Mouse (Mus musculus) lung, embryonic 15.5 days (tissue): ENCODE measurements at regions not wholly inside any gene's neighbourhood (a gene's known extent, or its start where the extent isn't known, plus 50 kb on each side); places are given as distances from the start of the nearest gene placed in this dataset.

ENCODE experiments used
- ATAC-seq: fragments of 200-750 bp; cut with Nextera tagmentation; 2 replicates; pipeline ENCODE4 v1.8.0; 2017; ENCODE audit warnings: moderate number of reproducible peaks, borderline replicate concordance; ENCODE audit not compliant: low FRiP score, low TSS enrichment; ENCODE audit errors: extremely low read depth
- H3K27ac ChIP-seq: fragments of 300-500 bp; sonication (generic); 2 replicates; pipeline ENCODE4 v1.5.1; 2015; ENCODE audit warnings: moderate library complexity, mild to moderate bottlenecking, inconsistent platforms
- H3K27me3 ChIP-seq: fragments of 300-500 bp; sonication (generic); 2 replicates; pipeline ENCODE4 v1.6.1; 2015; ENCODE audit warnings: inconsistent platforms
- H3K36me3 ChIP-seq: fragments of 300-500 bp; sonication (generic); 2 replicates; pipeline ENCODE4 v1.6.1; 2015; ENCODE audit warnings: inconsistent platforms
- H3K4me1 ChIP-seq: fragments of 300-500 bp; sonication (generic); 2 replicates; pipeline ENCODE4 v1.6.1; 2015; ENCODE audit warnings: inconsistent platforms
- H3K4me2 ChIP-seq: fragments of 300-500 bp; sonication (generic); 2 replicates; pipeline ENCODE4 v1.6.1; 2015; ENCODE audit warnings: inconsistent platforms, mild to moderate bottlenecking, moderate library complexity
- H3K4me3 ChIP-seq: fragments of 300-500 bp; sonication (generic); 2 replicates; pipeline ENCODE4 v1.5.1; 2015; ENCODE audit warnings: mild to moderate bottlenecking, inconsistent platforms
- H3K9ac ChIP-seq: fragments of 300-500 bp; sonication (generic); 2 replicates; pipeline ENCODE4 v1.6.1; 2015; ENCODE audit warnings: inconsistent platforms
- H3K9me3 ChIP-seq: fragments of 300-500 bp; sonication (generic); 2 replicates; pipeline ENCODE4 v1.6.1; 2016; ENCODE audit warnings: inconsistent platforms
- WGBS: fragments of 180-500 bp; shearing (Covaris S2); methylation state at CpG from one replicate; pipeline ENCODE4 v1.1.7; 2015; 5-methylcytosine and 5-hydroxymethylcytosine counted together

DNA sequence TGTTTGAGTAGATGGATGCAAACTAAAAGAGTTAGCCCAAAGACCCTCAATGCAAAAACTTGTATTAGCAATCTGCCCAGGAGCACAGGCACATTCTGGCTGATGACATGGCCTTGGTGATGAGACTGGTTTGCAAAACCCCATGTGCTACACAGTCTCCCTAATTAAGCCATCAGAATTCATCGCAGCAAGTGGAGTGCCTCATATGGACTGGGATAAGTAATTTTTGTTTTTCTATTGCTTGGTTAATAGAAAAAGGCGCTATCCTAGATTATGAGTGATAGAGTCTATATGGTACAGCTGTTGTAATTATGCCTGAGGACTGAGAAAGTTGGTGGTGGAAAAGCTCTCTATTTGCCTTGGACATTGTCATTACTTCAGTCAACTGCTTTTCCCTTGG is 155.2 kb upstream of the Robo1 start:
- Histone ChIP-seq H3K9ac (no peak overlapping the region), H3K27ac (no peak overlapping the region), H3K4me1 (no peaks in the 10 kb centered on the region), H3K9me3 (no peaks in the 10 kb centered on the region), H3K4me2 (no peak overlapping the region), H3K27me3 (no peaks in the 10 kb centered on the region), H3K4me3 (no peak overlapping the region), H3K36me3 (no peaks in the 10 kb centered on the region)
- no peak for ATAC-seq
- WGBS, result 90% methylated on average over 2 of the region's 2 CpGs

DNA sequence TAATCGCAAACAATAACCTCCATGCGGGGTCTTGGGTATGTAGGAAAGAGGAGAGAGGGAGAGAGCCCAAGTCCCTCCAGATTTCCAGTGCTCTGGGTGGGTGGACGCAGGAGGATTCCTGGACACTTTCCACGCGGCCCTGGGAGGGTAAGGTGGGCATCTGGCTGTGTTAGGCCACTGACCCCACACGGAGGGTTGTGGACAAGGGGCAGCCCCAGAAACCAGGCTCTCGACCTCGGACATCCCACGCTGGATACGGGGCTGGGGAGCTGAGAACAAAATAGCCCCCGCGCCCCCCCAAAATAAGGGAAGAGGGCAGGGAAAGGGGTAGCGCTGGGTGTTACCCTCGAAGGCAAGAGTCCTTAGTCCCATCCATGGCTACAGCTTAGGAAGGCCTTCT is 150.2 kb upstream of the Robo1 start:
- no peaks in the 10 kb centered on the region for H3K36me3 ChIP-seq
- H3K4me3 ChIP-seq, result no peak overlapping the region
- no peak overlapping the region for H3K4me2 ChIP-seq
- H3K27ac ChIP-seq, result no peak overlapping the region
- no peak overlapping the region for H3K9ac ChIP-seq
- WGBS, result 85% methylated on average over 14 of the region's 14 CpGs
- no peaks in the 10 kb centered on the region for H3K4me1 ChIP-seq
- H3K9me3 ChIP-seq, result no peaks in the 10 kb centered on the region
- H3K27me3 ChIP-seq, result no peaks in the 10 kb centered on the region
- no peak for ATAC-seq

DNA sequence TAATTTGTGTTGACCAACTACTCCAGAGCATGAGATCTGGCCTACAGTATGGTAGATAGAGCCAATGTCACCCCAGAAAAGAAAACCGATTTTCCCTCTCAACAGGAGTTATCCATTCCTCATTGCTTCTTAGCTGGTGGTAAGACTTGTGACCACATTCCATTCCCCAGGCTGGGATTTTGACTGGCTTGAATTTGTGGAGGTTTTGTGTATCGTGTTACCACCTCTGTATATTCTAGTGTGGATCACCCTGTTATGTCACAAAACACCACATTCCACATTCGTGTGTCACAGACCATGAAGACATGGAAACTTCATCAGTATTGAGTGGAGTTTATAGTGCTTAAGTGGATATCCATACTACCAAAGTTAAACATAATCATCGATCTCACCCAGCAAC is 148.7 kb upstream of the Robo1 start:
- H3K4me1 ChIP-seq, result no peaks in the 10 kb centered on the region
- no peak overlapping the region for H3K4me2 ChIP-seq
- H3K4me3 ChIP-seq, result no peak overlapping the region
- no peak overlapping the region for H3K9ac ChIP-seq
- WGBS, result 85% methylated on average over 4 of the region's 4 CpGs
- no peaks in the 10 kb centered on the region for H3K9me3 ChIP-seq
- no peaks in the 10 kb centered on the region for H3K36me3 ChIP-seq
- H3K27me3 ChIP-seq, result no peaks in the 10 kb centered on the region
- no peak for ATAC-seq
- H3K27ac ChIP-seq, result no peak overlapping the region

GRCm38 (mm10) chr16:72175727-72176126 is 132.4 kb upstream of the Robo1 start:
- H3K27ac ChIP-seq, result no peak overlapping the region
- H3K9ac ChIP-seq, result no peak overlapping the region
- H3K4me1 ChIP-seq, result no peaks in the 10 kb centered on the region
- H3K4me2 ChIP-seq, result no peak overlapping the region
- H3K4me3 ChIP-seq, result no peak overlapping the region
- no peaks in the 10 kb centered on the region for H3K36me3 ChIP-seq
- H3K9me3 ChIP-seq, result no peaks in the 10 kb centered on the region
- no peak for ATAC-seq
- WGBS, result 73% methylated on average over 5 of the region's 5 CpGs
- no peaks in the 10 kb centered on the region for H3K27me3 ChIP-seq

GRCm38 (mm10) chr16:72194320-72194719 is 113.8 kb upstream of the Robo1 start:
- Histone ChIP-seq H3K4me1 (no peaks in the 10 kb centered on the region), H3K4me3 (no peak overlapping the region), H3K9ac (no peak overlapping the region), H3K36me3 (no peaks in the 10 kb centered on the region), H3K27me3 (no peaks in the 10 kb centered on the region), H3K4me2 (no peak overlapping the region), H3K27ac (no peak overlapping the region), H3K9me3 (no peaks in the 10 kb centered on the region)
- no peak for ATAC-seq
- WGBS, result 4% methylated on average over 1 of the region's 1 CpGs

DNA sequence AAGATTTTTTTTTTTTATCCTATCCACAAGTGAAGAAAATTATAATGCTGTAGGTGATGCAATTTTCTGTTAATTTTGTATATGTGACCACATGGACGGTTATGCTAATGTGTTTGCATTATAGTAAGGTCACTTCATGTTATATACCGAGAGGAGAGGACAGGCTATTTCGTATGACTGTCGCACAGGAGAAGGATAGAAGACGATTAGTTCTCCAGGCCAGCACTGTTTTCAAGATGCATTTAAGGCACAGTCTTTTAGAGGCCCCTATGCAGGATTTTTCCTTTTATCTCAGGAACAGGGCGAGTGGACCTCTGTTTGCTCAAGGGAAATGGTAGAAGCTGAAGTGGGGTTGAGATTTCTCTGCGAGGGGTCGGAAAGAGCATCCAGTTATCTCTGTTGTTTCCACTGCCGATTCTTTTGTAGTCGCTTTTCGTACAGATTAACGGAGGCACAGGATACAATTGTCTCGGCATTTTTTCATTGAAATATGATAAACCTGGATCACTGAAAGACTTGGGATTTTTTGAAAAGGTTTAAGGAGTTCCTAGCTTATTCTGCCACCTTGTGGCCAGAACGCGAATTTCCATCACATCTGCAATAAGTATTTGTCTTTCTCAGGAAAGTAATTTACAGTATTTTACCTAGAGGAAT is 92.6 kb upstream of the Robo1 start:
- H3K36me3 ChIP-seq, result no peaks in the 10 kb centered on the region
- 22% methylated on average over 15 of the region's 15 CpGs for WGBS
- H3K4me1 ChIP-seq, result peaks cover 8% of the 10 kb centered on the region; the same call in 1 of the 2 replicates
- ATAC-seq, result no peak
- peak overlapping the region; percentile 50 for H3K4me2 ChIP-seq
- no peaks in the 10 kb centered on the region for H3K9me3 ChIP-seq
- no peak overlapping the region for H3K27ac ChIP-seq
- H3K27me3 ChIP-seq, result no peaks in the 10 kb centered on the region
- H3K9ac ChIP-seq, result no peak overlapping the region
- H3K4me3 ChIP-seq, result peak overlapping the region; percentile 17; the same call in 1 of the 2 replicates

DNA sequence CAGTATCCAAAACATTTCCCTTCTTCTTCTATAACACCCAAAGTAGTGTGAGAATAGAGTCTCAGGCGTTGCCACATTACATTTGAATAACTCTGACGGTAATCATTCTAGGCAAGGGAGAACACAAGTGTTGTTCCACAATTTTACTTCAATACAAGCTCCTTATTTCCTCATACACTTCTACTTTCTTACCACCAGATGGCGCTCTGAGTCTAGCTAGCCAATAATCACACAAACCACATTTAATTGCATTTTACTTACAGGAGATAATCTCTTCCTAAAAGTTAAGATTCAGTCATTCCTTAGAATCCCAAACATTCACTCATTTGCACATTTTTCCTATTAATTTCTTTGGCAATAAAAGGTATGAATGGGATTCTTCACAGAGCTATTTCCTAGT is 90.1 kb upstream of the Robo1 start:
- H3K36me3 ChIP-seq, result no peaks in the 10 kb centered on the region
- H3K9ac ChIP-seq, result no peak overlapping the region
- H3K9me3 ChIP-seq, result no peaks in the 10 kb centered on the region
- no peaks in the 10 kb centered on the region for H3K27me3 ChIP-seq
- H3K27ac ChIP-seq, result no peak overlapping the region
- H3K4me3 ChIP-seq, result no peak overlapping the region
- H3K4me2 ChIP-seq, result no peak overlapping the region
- ATAC-seq, result no peak
- peaks cover 8% of the 10 kb centered on the region; the same call in 1 of the 2 replicates for H3K4me1 ChIP-seq
- under 1% methylated on average over 3 of the region's 3 CpGs for whole genome bisulfite sequencing

DNA sequence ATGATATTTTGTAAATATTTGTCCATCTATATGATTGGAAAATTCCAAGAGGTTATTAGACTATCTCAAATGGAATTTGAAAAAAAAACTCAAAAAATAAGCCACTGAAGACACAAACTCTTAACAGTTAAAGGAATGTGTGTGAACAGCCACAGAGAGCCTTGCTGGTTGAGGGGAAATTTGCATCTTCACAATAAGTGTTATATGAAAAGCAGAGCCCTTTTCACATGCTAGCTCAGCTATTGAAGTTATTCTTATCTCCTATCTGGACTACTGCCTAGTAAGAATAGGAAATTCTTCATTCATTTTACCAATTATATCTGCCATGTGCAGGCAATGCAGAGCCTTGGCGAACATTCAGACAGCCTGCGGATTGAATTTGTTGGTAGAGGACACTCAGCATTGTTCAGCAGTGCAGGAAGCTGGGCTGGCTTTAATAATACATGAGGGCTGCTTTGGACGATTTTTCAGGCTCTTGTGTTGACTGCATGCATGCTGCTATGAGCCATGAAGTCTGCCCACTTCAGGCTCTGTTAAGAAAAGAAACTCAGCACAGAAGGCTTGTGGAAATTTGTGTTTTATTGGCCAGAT is 86.1 kb upstream of the Robo1 start:
- ATAC-seq, result peak; percentile 31; the same call in 1 of the 2 replicates
- 24% methylated on average over 3 of the region's 3 CpGs for WGBS

GRCm38 (mm10) chr16:72223860-72224259 is 84.2 kb upstream of the Robo1 start:
- 77% methylated on average over 3 of the region's 3 CpGs for WGBS

More for the DNA sequence above, 86.1 kb upstream of the Robo1 start:
- Histone ChIP-seq H3K27ac (peak overlapping the region; percentile 24; the same call in 1 of the 2 replicates), H3K9ac (no peak overlapping the region), H3K36me3 (no peaks in the 10 kb centered on the region), H3K4me2 (no peak overlapping the region), H3K9me3 (no peaks in the 10 kb centered on the region), H3K4me3 (no peak overlapping the region), H3K27me3 (no peaks in the 10 kb centered on the region), H3K4me1 (peaks cover 5% of the 10 kb centered on the region; the same call in 1 of the 2 replicates)

DNA sequence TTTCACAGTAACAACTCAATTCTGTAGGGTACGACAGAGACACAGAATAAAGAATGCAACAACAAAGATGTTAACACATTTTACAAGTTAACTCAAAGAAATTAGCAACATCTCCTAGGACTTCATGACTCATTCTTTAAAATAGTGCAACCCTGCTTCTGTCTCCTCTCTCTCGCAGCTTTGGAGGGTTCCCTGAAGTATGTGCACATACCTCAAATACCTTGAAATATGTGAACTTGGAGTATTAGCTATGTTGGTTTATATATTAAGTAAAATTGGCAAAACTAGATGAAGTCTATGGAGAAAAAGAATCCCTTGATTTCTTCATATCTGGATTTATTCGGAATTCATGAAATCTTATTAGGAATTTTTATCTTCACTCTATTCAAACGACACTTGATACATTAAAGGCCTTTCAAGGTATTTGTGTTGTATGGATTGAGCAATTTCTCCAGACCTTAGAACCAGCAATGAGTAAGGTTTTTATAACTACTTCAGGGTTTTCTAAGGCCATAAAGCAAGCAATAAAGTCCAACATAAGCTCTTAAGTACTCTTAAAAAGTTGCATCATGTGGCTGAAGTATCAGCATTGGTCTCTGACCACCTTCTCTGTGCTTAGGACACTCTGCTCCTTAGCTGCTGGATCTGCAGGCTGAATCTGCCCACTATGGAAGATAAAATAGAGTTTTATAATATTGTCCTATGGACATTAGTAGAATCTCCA is 82.8 kb upstream of the Robo1 start:
- H3K9ac ChIP-seq, result no peak overlapping the region
- H3K4me2 ChIP-seq, result no peak overlapping the region
- WGBS, result 48% methylated on average over 4 of the region's 4 CpGs
- no peaks in the 10 kb centered on the region for H3K27me3 ChIP-seq
- H3K27ac ChIP-seq, result peak overlapping the region; percentile 12; the same call in 1 of the 2 replicates
- H3K4me1 ChIP-seq, result no peaks in the 10 kb centered on the region
- no peaks in the 10 kb centered on the region for H3K9me3 ChIP-seq
- H3K4me3 ChIP-seq, result no peak overlapping the region
- no peaks in the 10 kb centered on the region for H3K36me3 ChIP-seq
- ATAC-seq, result peak; percentile 64; the same call in 1 of the 2 replicates

More at GRCm38 (mm10) chr16:72223860-72224259, 84.2 kb upstream of the Robo1 start:
- no peak overlapping the region for H3K27ac ChIP-seq
- no peaks in the 10 kb centered on the region for H3K9me3 ChIP-seq
- H3K27me3 ChIP-seq, result no peaks in the 10 kb centered on the region
- no peaks in the 10 kb centered on the region for H3K4me1 ChIP-seq
- ATAC-seq, result no peak
- H3K4me2 ChIP-seq, result no peak overlapping the region
- H3K36me3 ChIP-seq, result no peaks in the 10 kb centered on the region
- H3K4me3 ChIP-seq, result no peak overlapping the region
- no peak overlapping the region for H3K9ac ChIP-seq

DNA sequence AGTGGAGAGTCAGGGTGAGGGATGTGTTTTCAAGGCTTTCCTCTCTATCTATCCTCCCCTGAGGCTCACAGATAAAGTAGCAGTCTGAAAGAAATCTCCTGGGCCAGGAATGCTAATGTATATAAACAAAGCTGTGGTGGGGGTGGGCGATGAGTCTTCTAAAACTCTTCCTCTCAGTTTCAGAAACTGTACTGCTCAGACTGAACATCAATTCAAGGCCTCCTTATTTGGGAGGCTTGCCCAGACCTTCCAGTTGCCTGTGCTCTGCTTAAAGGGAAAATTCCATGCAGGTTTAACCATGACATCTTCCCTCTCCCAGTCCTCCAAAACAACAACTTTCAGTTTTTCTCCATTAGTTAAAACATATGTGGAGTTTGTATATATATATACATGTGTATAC is 73.7 kb upstream of the Robo1 start:
- Histone ChIP-seq H3K36me3 (no peaks in the 10 kb centered on the region), H3K27ac (no peak overlapping the region), H3K9ac (no peak overlapping the region), H3K4me3 (no peak overlapping the region), H3K27me3 (no peaks in the 10 kb centered on the region), H3K4me1 (no peaks in the 10 kb centered on the region), H3K9me3 (no peaks in the 10 kb centered on the region), H3K4me2 (no peak overlapping the region)
- 14% methylated on average over 1 of the region's 1 CpGs for WGBS
- no peak for ATAC-seq

GRCm38 (mm10) chr16:72239631-72240030 is 68.5 kb upstream of the Robo1 start:
- Histone ChIP-seq H3K27me3 (no peaks in the 10 kb centered on the region), H3K4me1 (peaks cover 6% of the 10 kb centered on the region), H3K9ac (no peak overlapping the region), H3K9me3 (no peaks in the 10 kb centered on the region), H3K4me3 (no peak overlapping the region), H3K36me3 (no peaks in the 10 kb centered on the region), H3K4me2 (no peak overlapping the region), H3K27ac (no peak overlapping the region)
- 47% methylated on average over 7 of the region's 7 CpGs for WGBS
- no peak for ATAC-seq
